ENCODE assay signal across 8 mouse cellular contexts in the genomic region with DNA sequence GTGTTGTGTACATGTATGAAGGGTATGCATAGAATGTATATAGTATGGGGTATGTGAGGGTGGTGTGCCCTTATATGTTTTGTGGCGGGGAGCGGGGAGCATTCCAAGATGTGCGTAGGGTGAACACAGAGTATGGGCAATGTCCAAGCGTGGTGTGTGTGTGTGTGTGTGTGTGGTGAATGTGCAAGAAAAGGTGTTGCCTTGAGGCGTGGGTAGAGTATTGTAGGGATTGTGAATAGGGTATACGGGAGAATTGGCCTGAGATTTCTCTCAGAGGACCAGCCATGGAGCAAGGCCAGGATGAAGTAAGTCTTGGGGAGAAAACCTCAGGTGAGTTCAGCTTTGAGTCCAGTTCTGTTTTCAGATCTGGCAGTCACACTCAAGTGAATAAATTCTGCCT. TPM values are rescaled to one million over a fixed set of nuclear protein-coding genes. Genes with fewer than 3 reads are reported as not detected.
A peak's percentile ranks its signal among the peaks of the same experiment; 100 is the strongest.
DNase-seq lines count a peak whose midpoint lies in the region; ATAC-seq lines count a peak whose summit lies in the region.

No protein-coding gene starts in this region.

- H3K36me3 ChIP-seq in heart, embryonic 13.5 days: no peaks in the 10 kb centered on the region
- no peaks in the 10 kb centered on the region for H3K36me3 ChIP-seq in heart, embryonic 16.5 days (ENCODE audit: control insufficient read depth, insufficient read depth)
- no peaks in the 10 kb centered on the region for H3K36me3 ChIP-seq in macrophage (ENCODE audit: inconsistent target)

- H3K9me3 ChIP-seq in heart, embryonic 13.5 days: no peaks in the 10 kb centered on the region
- no peaks in the 10 kb centered on the region for H3K9me3 ChIP-seq in heart, embryonic 16.5 days (replicated peaks; ENCODE audit: control insufficient read depth, low read length)

- peaks cover 31% of the 10 kb centered on the region for H3K4me1 ChIP-seq in heart, embryonic 13.5 days
- peaks cover 21% of the 10 kb centered on the region for H3K4me1 ChIP-seq in heart, embryonic 16.5 days (ENCODE audit: control insufficient read depth, insufficient read depth, low read length)

- peak overlapping the region; percentile 58; the same call in 1 of the 2 replicates for H3K9ac ChIP-seq in heart, embryonic 13.5 days
- 0 out of 2 replicates have a peak overlapping the region, but pooled peaks have one; percentile 31 for H3K9ac ChIP-seq in heart, embryonic 16.5 days (ENCODE audit: low read length)

- H3K4me2 ChIP-seq in heart, embryonic 13.5 days: peak overlapping the region; percentile 88
- H3K4me2 ChIP-seq in heart, embryonic 16.5 days (ENCODE audit: low read depth, low read length): peak overlapping the region; percentile 93

- H3K79me2 ChIP-seq in macrophage (ENCODE audit: inconsistent target): no peaks in the 10 kb centered on the region

- peaks cover 98% of the 10 kb centered on the region for H3K27me3 ChIP-seq in heart, embryonic 13.5 days (replicated peaks)
- H3K27me3 ChIP-seq in heart, embryonic 16.5 days (ENCODE audit: control insufficient read depth, insufficient read depth, low read length): peaks cover 82% of the 10 kb centered on the region

- 7% methylated on average over 6 of the region's 6 CpGs for WGBS in heart, embryonic 13.5 days
- WGBS in heart, embryonic 16.5 days: 8% methylated on average over 6 of the region's 6 CpGs
- 21% methylated on average over 6 of the region's 6 CpGs for WGBS in macrophage (ENCODE audit: missing documents)

- no peak for DNase-seq in heart, adult 11 months
- peak; percentile 11 for DNase-seq in MN1 (ENCODE audit: low spot score)
- DNase-seq in urinary bladder, postnatal 4 days (ENCODE audit: low spot score in 2 of 2): no peak
- DNase-seq in cerebellum, adult 18-20 months: no peak
- no peak for DNase-seq in natural killer cell, adult 2 months (ENCODE audit: low spot score in 2 of 2)

- no peak overlapping the region for H3K27ac ChIP-seq in heart, embryonic 13.5 days (replicated peaks)
- H3K27ac ChIP-seq in heart, embryonic 16.5 days (ENCODE audit: low read length): no peak overlapping the region
- 0 out of 2 replicates have a peak overlapping the region, but pooled peaks have one; percentile 31 for H3K27ac ChIP-seq in macrophage

- H3K4me3 ChIP-seq in heart, embryonic 13.5 days: peak overlapping the region; percentile 64
- H3K4me3 ChIP-seq in heart, embryonic 16.5 days (ENCODE audit: low read length): peak overlapping the region; percentile 60
- H3K4me3 ChIP-seq in macrophage (ENCODE audit: inconsistent target): peak overlapping the region; percentile 54

- no peak for ATAC-seq in heart, embryonic 13.5 days (ENCODE audit: extremely low read depth, insufficient number of reproducible peaks, low FRiP score, low TSS enrichment)
- ATAC-seq in heart, embryonic 16.5 days (replicated peaks; ENCODE audit: extremely low read depth, insufficient read depth, low FRiP score): no peak

RNA-seq across cellular contexts. Expression of a gene that starts 0.7 kb away (rescaled TPM):
- 0.10 TPM in 1 of 2 replicates, not detected in the other for polyA plus RNA-seq in heart, embryonic 13.5 days (2015; fragmentation: Nextera tagmentation; extraction: Ambion mirVana)
- not detected in 2 replicates for polyA plus RNA-seq in heart, embryonic 16.5 days (2015; fragmentation: Nextera tagmentation; extraction: Ambion mirVana)
- 10 to 100 TPM in 4 of 26 experiments, 1 to 10 TPM in 22; 1.8 to 31.1 (median 5.2) TPM for total RNA-seq in macrophage (2018; cell fraction: chromatin; rRNA removed)
- 10 to 100 TPM in 16 of 26 experiments, 1 to 10 TPM in 10; 6.8 to 38.4 (median 14.4) TPM for total RNA-seq in macrophage (2018; cell fraction: cytosol; rRNA removed)
- total RNA-seq in macrophage (2018; cell fraction: nucleus; rRNA removed): 10 to 100 TPM in 23 of 26 experiments, 1 to 10 TPM in 3; 5.6 to 45.0 (median 15.8) TPM
- 5.7 to 18.2 TPM (median 14.7 TPM) in 3 replicates for polyA plus RNA-seq in macrophage (2018)

RNA-seq across cellular contexts. Expression of a gene that starts 19.7 kb away (rescaled TPM):
- polyA plus RNA-seq in heart, embryonic 13.5 days (2015; fragmentation: Nextera tagmentation; extraction: Ambion mirVana): 0.20 and 0.23 TPM in 2 replicates
- 0.26 TPM in 1 of 2 replicates, not detected in the other for polyA plus RNA-seq in heart, embryonic 16.5 days (2015; fragmentation: Nextera tagmentation; extraction: Ambion mirVana)
- 10 to 100 TPM in 13 of 26 experiments, 1 to 10 TPM in 13; 1.0 to 46.1 (median 8.1) TPM for total RNA-seq in macrophage (2018; cell fraction: chromatin; rRNA removed)
- 1 to 10 TPM in 8 of 26 experiments, under 1 TPM in 18; 0.09 to 3.1 (median 0.42) TPM for total RNA-seq in macrophage (2018; cell fraction: cytosol; rRNA removed)
- total RNA-seq in macrophage (2018; cell fraction: nucleus; rRNA removed): 10 to 100 TPM in 8 of 26 experiments, 1 to 10 TPM in 16, under 1 TPM in 2; 0.54 to 24.0 (median 4.0) TPM
- 0.07 to 1.1 TPM in 2 of 3 replicates, not detected in the other for polyA plus RNA-seq in macrophage (2018)

RNA-seq across cellular contexts. Expression of a gene that starts 56.0 kb away (rescaled TPM):
- polyA plus RNA-seq in heart, embryonic 13.5 days (2015; fragmentation: Nextera tagmentation; extraction: Ambion mirVana): 5.0 and 5.1 TPM in 2 replicates
- 5.4 and 6.3 TPM in 2 replicates for polyA plus RNA-seq in heart, embryonic 16.5 days (2015; fragmentation: Nextera tagmentation; extraction: Ambion mirVana)
- total RNA-seq in macrophage (2018; cell fraction: chromatin; rRNA removed): 10 to 100 TPM in 23 of 26 experiments, 1 to 10 TPM in 3; 6.7 to 18.7 (median 14.1) TPM
- 1 to 10 TPM; 5.0 to 9.7 (median 6.8) TPM for total RNA-seq in macrophage (2018; cell fraction: cytosol; rRNA removed)
- 10 to 100 TPM; 11.1 to 21.1 (median 15.1) TPM for total RNA-seq in macrophage (2018; cell fraction: nucleus; rRNA removed)
- polyA plus RNA-seq in macrophage (2018): 6.0 to 9.1 TPM (median 6.8 TPM) in 3 replicates
